8 mouse cellular contexts compared by ENCODE assay signal in the genomic region with DNA sequence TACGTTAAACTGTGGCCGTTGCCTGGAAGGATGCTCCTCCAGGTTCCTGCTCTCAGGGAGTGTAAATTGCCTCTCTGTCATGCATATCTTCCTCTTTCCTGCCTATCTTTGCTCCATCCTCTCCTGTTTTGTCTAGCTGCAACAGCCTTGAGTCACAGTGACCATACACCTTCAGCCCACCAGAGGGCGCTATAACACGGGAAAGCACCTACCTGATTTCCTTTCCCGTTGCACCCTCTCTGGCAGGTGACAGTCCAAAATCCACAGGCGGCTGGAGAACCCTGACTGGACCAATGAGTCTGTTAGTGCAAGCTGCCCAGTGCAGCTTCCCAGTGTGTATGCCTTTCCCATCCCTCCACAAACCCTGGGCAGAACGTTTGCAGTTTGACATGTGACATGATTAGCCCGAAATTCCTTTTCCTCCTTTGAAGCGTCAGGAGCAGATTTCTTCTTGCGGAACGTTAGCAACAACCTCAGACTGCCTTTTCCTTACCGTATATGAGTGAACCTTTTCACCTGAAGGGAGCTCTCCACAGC. TPM values are rescaled to one million over a fixed set of nuclear protein-coding genes. Genes with fewer than 3 reads are reported as not detected.
DNase-seq lines count a peak whose midpoint lies in the region; ATAC-seq and TF ChIP-seq lines count a peak whose summit lies in the region.

No protein-coding gene starts in this region.

- no peak overlapping the region for H3K9ac ChIP-seq in heart, embryonic 11.5 days (ENCODE audit: low read depth, low read length)
- H3K9ac ChIP-seq in midbrain, embryonic 13.5 days (replicated peaks): 0 out of 2 replicates have a peak overlapping the region, but pooled peaks have one; percentile 12

- no peaks in the 10 kb centered on the region for H3K9me3 ChIP-seq in heart, embryonic 11.5 days (replicated peaks; ENCODE audit: control insufficient read depth, low read length)
- H3K9me3 ChIP-seq in midbrain, embryonic 13.5 days: no peaks in the 10 kb centered on the region

- TF ChIP-seq CTCF in brain, embryonic 14.5 days (IDR thresholded peaks at IDR 0.05; ENCODE audit: borderline replicate concordance, extremely low read depth, insufficient read depth, insufficient read length): peak; percentile 88

- H3K27ac ChIP-seq in heart, embryonic 11.5 days (ENCODE audit: low read depth, low read length): no peak overlapping the region
- H3K27ac ChIP-seq in midbrain, embryonic 13.5 days: no peak overlapping the region

- WGBS in heart, embryonic 11.5 days (ENCODE audit: insufficient replicate concordance): 21% methylated on average over 12 of the region's 12 CpGs
- 31% methylated on average over 12 of the region's 12 CpGs for WGBS in midbrain, embryonic 13.5 days

- peaks cover 4% of the 10 kb centered on the region; the same call in 1 of the 2 replicates for H3K27me3 ChIP-seq in heart, embryonic 11.5 days (ENCODE audit: control insufficient read depth, insufficient read depth, low read length)
- H3K27me3 ChIP-seq in midbrain, embryonic 13.5 days: 0 out of 2 replicates have a peak, but pooled peaks cover 5% of the 10 kb centered on the region

- H3K4me1 ChIP-seq in heart, embryonic 11.5 days (ENCODE audit: control insufficient read depth, insufficient read depth, low read length): peaks cover 7% of the 10 kb centered on the region
- peaks cover 3% of the 10 kb centered on the region for H3K4me1 ChIP-seq in midbrain, embryonic 13.5 days (replicated peaks)

- H3K4me2 ChIP-seq in heart, embryonic 11.5 days: no peak overlapping the region
- no peak overlapping the region for H3K4me2 ChIP-seq in midbrain, embryonic 13.5 days (replicated peaks)

- no peak for TF ChIP-seq POLR2A in brain, embryonic 14.5 days (IDR thresholded peaks at IDR 0.05; ENCODE audit: borderline replicate concordance, extremely low read depth, insufficient read depth, insufficient read length, poor library complexity, severe bottlenecking)

- peak; percentile 96 for DNase-seq in heart, adult 11 months
- peak; percentile 71 for DNase-seq in brain, embryonic 14.5 days (ENCODE audit: low read depth)
- peak; percentile 80 to 88 for DNase-seq in heart, postnatal 14 days
- DNase-seq in layer of hippocampus, postnatal 36 days: peak; percentile 69 to 74
- DNase-seq in spleen, postnatal 14 days (ENCODE audit: low spot score in 2 of 2): peak; percentile 45 to 68

- H3K4me3 ChIP-seq in heart, embryonic 11.5 days (ENCODE audit: low read depth, low read length): no peak overlapping the region
- H3K4me3 ChIP-seq in midbrain, embryonic 13.5 days (replicated peaks): no peak overlapping the region

- ATAC-seq in heart, embryonic 11.5 days (replicated peaks; ENCODE audit: insufficient number of reproducible peaks, low FRiP score, low TSS enrichment): no peak
- peak; percentile 51; the same call in 1 of the 2 replicates for ATAC-seq in erythroblast, adult 5-6 weeks (replicated peaks; ENCODE audit: low FRiP score, poor library complexity, severe bottlenecking)
- ATAC-seq in midbrain, embryonic 13.5 days: no peak

- no peaks in the 10 kb centered on the region for H3K36me3 ChIP-seq in heart, embryonic 11.5 days (ENCODE audit: control insufficient read depth, insufficient read depth, low read length)
- H3K36me3 ChIP-seq in midbrain, embryonic 13.5 days: no peaks in the 10 kb centered on the region

- intact Hi-C loops in heart, postnatal 14 days (cut with DNase I): loop anchor here (1.0 to 5.0 kb wide), 2 partner anchors 176 to 425 kb away; no protein-coding TSS in a partner anchor

RNA-seq across cellular contexts. Expression of a gene that starts 48.1 kb away (rescaled TPM):
- 2.0 and 3.0 TPM in 2 replicates for polyA plus RNA-seq in heart, embryonic 11.5 days (2014; fragmentation: Nextera tagmentation; extraction: Ambion mirVana)
- polyA plus RNA-seq in brain, embryonic 14.5 days (2012; rRNA removed): 11.7 and 12.2 TPM in 2 replicates
- total RNA-seq in erythroblast, adult 5-6 weeks (2015; ENCODE audit: low replicate concordance): 0.42 and 1.7 TPM in 2 replicates
- total RNA-seq in erythroblast, adult 5-6 weeks (2017; ENCODE audit: low replicate concordance): 0.14 and 0.77 TPM in 2 replicates
- 10 to 100 TPM in 1 of 2 experiments, 1 to 10 TPM in 1; 8.9 to 12.3 TPM for total RNA-seq in heart, postnatal 14 days (2021)
- 10 to 100 TPM; 76.7 to 80.8 TPM for total RNA-seq in layer of hippocampus, postnatal 36 days (2021)
- polyA plus RNA-seq in midbrain, embryonic 13.5 days (2015; fragmentation: Nextera tagmentation; extraction: Ambion mirVana): 0.75 and 0.82 TPM in 2 replicates

Comparison
In these comparisons a context has a peak if more than half of its experiments do, and no peak if none do; other contexts are left out.
1. RNA of a gene that starts 48.1 kb away (total RNA-seq): 76.7 to 80.8 TPM in layer of hippocampus, postnatal 36 days; 8.9 to 12.3 TPM in heart, postnatal 14 days and 0.14 to 1.7 TPM in erythroblast, adult 5-6 weeks; every median in the first group is over 4 times any median in the second.
2. Peak in every context shown above with its lines, with median percentiles within 50 percentile points of each other: DNase-seq.